Mouse (Mus musculus) liver, postnatal 0 days (tissue): ENCODE results near the gene Pxmp4.

ENCODE experiments used
- CTCF ChIP-seq: sonication (generic); IDR thresholded peaks from 2 replicates; pipeline ENCODE4 v1.5.1; 2016; ENCODE audit warnings: antibody characterized with exemption, low read depth
- EP300 ChIP-seq: IDR thresholded peaks from 2 replicates; pipeline ENCODE4 v1.6.1; 2016; ENCODE audit warnings: antibody characterized with exemption, low read depth, mild to moderate bottlenecking

DNA sequence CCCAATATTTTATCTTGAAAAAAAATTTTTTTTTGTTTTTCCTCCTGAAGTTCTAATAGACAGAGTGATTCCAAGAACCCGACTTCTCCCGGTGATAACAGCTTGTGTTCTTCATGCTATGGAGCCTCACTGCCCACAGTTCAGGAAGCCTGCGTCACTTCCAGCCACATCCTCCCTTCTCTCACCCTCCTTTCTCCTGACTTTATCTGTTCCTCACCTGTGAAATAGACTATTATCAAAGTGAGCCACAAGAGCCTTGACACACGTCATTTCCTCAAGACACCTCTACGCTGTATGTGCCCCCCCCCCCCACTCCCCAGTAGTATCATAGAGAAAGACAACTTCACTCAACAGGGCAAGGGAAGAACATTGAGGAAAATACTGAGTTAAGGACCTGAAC is 12.2 kb upstream of the Pxmp4 start:
- TF ChIP-seq CTCF (no peak), EP300 (no peak)
